Mouse (Mus musculus) frontal cortex, adult (tissue): ENCODE data around the gene Cd101.

Experiments
- ATAC-seq: cut with Nextera tagmentation; 2 replicates; pipeline ENCODE4 v1.9.2; 2017; ENCODE audit warnings: mild to moderate bottlenecking, moderate library complexity, mixed read lengths; ENCODE audit not compliant: low TSS enrichment

Gene Cd101

GRCm38 (mm10) chr3:101029339-101029738 lies at the start of gene Cd101:
Cd101 (minus strand) TSS chr3:101029556.
- ATAC-seq: peak; percentile 17; the same call in 1 of the 2 replicates

GRCm38 (mm10) chr3:101078344-101078743 lies 49.0 kb upstream of the Cd101 start:
- ATAC-seq: no peak

- no peak for ATAC-seq
Observed at GRCm38 (mm10) chr3:101077710-101078100, 48.3 kb upstream of the Cd101 start.

- no peak for ATAC-seq
Observed at GRCm38 (mm10) chr3:101076966-101077709, 47.8 kb upstream of the Cd101 start.

DNA sequence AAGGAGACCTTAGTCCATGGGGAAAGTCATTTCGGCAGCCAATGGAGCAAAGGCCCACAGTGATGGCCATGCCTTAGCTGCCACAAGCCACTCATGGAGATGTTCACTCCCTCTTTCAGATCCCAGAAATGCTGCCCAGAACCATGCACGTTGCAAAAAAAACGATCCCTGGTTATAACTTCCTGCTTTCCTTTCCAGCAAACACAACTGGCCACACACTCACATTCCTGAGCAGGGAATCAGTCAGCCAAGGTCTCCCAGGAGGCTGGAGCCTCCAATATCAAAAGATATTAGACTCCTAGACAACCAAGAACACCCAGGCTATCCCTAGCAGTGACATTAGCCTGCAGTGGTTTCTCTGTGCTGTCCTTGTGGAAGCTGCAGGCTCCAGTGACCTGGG lies 46.5 kb upstream of the Cd101 start:
- ATAC-seq: no peak

DNA sequence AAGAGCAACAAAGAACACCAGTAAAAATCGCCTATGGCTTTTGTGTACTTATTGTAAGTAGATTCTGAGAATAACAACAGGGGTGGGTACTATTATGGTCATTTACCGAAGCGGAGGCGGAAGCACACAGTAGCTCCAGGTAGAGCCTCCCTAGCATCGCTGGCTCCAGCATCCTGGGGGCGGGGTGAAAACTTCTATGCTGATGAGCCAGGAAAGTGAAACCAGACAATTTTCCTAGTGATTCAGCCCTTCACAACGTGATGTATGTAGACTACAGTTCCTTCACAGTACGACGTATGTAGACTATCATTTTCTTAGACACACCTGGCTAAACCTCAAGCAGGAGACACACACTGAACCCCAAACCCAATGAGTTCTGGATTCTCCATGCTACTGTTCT lies 44.0 kb upstream of the Cd101 start:
- ATAC-seq: peak; percentile 18; the same call in 1 of the 2 replicates

DNA sequence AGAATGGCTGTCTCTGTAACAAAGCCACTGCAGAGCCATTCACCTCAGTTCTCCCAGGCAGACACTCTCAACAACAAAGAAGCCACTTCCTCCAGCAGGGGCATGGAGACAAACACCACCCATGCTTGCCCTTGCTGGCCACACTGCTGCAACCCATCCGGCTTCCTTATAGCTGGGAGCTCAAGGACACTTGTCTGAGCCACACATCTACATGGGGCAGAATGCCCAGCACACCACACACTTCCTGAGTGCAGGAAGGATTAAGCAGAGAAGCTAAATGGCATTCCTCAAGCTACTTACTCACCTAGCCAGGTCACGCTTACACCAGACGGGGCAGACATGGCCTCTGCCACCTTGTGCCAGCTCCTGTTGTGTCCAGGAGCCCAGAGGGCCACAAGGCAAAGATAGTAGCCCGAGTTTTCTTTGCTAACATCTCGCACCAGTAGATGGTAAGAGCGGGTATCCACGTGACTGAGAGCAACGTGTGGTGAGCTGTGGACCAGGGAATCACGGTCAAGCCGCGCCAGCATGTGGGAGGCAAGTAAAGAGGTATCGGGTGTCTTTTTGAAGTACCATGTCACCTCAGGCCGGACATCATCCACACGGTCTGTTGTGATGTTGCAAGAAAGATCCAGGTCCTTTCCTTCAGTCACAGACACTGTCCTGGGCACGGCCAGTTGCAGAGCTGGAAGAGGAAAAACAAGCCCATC lies 43.3 kb upstream of the Cd101 start:
- no peak for ATAC-seq

DNA sequence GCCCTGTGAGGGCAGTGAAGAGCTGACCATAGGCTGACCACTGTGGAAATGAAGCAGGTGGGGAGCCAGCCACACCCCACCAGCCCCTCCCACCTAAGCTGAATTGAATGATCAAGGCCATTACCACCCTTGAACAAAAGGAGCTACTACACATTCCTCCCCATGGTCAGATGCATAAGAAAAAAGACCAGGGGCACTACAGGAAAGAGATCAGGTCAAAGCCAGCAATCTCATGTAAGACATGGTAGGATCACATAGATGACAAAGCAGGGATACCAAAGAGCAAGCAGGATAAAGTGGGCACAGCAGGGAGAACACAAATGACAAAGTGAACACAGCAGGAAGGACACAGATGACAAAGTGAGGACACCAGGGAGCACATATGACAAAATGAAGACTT lies 42.2 kb upstream of the Cd101 start:
- ATAC-seq: no peak

GRCm38 (mm10) chr3:101070796-101071235 lies 41.5 kb upstream of the Cd101 start:
- no peak for ATAC-seq

DNA sequence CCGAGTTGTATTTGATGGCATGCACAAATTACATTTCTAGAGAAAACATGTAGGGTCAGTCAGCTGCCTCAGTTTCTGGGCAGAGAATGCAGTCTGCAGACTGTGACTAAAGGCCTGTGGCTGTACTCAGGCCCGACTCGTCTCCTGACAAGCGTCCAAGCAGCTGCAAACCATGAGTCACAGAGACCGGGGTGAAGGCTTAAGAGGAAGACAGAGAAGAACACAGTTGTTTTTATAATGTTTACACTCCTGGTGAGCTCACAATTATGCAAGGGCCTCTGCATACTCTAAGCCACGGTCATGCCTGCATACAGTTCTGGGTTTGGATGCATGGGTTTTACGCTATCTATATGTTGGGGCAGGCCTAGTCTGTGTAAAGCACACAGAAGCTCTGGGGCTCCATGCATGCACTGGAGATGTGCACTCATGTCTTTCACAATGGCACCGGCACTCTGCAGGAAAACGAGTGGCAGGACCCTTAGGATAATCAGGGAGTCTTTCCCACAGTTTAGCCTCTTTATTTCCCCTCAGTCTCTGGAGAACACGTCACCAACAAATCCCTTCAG lies 41.0 kb upstream of the Cd101 start:
- ATAC-seq: no peak

- no peak for ATAC-seq
Observed at GRCm38 (mm10) chr3:101068701-101069100, 39.3 kb upstream of the Cd101 start.

DNA sequence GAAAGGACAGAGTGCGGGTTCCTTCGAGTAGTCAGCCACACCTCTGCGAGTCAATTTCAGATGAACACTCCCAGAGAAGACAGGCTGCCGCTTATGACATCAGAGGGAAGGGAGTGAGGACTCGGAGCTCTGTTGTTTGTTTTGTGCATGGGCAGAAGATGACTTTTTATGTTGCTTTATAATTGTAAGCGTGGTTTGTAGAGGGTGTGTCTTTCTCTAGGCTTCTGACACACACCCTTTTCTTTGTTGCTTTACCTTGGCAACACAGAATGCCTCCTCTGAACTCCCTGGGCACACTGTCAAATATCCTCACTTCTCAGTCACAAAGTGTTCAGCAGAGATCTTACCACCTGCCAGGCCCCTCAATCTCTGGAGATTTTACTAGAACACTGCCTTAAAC lies 36.8 kb upstream of the Cd101 start:
- no peak for ATAC-seq

DNA sequence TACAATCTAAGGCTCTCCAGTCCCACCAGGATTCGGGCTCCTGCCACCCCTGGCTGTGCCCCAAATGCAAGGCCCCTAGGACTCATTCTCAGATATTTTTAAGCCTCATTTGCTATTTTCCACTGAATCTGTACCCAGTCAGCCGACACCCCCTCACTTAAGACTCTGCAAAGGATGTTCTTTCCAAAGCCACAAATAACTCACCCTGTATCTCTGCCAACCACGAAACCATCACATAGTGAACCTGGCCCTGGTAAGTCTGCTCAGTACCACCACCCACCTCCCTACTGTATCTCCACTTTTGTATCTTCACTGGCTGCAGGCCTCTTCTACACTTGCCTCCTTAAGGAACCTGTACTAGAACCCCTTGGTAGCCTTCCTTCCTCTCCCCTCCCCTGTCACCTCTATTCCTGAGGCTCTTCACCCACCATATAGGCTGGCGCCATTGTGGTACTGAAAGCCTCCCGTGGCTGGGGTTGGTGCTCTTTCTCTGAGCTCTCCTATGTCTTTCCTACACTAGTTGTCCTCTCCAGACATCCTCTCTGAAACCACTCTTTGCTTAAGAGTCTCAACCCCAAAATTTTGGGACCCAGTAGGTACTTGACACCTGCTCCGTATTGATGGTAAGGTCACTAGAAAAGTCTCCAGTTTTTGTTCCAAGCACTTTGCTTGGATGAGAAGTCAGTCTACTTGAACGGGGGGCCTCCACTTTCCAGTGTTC lies 32.7 kb upstream of the Cd101 start:
- peak; percentile 76 for ATAC-seq

DNA sequence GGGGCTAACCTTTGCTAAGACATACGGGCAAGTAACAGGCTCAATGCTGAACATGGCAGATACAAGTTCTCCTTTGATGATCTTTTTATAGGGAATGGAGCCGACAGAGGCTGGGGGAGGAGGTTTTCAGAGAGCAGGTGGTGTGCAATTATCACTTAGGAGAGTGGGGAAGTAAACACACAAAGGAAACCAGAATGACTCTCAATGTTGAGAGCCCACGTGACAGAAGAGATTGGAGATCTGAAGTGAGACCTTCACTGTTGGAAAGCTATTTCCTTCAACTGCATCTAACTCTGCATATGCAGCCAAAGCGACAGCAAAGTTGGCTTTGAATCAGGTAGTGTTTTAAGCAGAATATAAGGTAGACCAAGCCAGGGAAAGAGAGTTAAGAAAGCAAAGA lies 29.9 kb upstream of the Cd101 start:
- peak; percentile 47 for ATAC-seq

- ATAC-seq: no peak
Observed at GRCm38 (mm10) chr3:101058203-101058602, 28.8 kb upstream of the Cd101 start.

DNA sequence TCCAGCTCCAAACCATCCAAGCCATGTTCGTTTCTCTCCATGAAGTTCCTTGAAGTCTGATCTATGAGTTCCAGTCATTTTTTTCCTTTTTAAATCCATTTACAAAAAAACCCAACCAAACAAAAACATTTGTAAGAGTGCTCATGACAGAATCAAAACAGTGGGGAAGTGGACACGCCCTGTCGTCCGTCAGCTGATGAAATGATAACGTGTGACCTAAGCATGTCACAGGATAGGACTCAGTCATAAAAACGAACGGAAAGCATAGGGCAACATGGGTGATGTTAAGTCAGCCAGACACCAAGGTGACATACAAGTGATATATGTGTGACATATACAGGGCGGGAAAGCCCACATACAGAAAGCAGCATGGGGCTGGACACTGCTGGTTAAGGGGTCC lies 25.9 kb upstream of the Cd101 start:
- ATAC-seq: no peak

GRCm38 (mm10) chr3:101051601-101052000 lies 22.2 kb upstream of the Cd101 start:
- ATAC-seq: no peak

- ATAC-seq: peak; percentile 68
Observed at GRCm38 (mm10) chr3:101049997-101050396, 20.6 kb upstream of the Cd101 start.

GRCm38 (mm10) chr3:101048781-101049180 lies 19.4 kb upstream of the Cd101 start:
- no peak for ATAC-seq

GRCm38 (mm10) chr3:101047586-101048275 lies 18.4 kb upstream of the Cd101 start:
- ATAC-seq: peak; percentile 56

GRCm38 (mm10) chr3:101045431-101045830 lies 16.1 kb upstream of the Cd101 start:
- ATAC-seq: no peak

DNA sequence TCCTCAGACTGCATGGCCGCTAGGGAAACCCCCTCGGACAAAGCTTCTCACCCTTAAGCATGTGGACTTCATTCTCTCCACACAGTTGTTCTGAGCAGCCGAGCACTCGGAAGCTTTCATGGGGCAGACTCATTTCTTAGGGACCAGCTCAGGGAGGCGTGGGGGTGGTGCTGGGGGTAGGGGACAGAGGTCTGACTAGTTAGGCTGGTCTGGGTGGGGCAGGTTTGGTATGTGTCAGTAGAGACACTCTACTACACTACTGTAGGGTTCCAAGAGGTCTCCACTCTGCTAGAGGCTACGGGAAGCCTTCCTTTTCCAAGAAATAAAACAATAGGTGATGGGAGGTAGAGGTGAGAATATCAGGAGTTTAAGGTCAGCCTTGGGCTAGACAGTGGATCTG lies 15.3 kb upstream of the Cd101 start:
- ATAC-seq: no peak
